In genomic region chr12:8920996-8921393, GRCm38 (mm10) we compare ENCODE assay signal across 9 mouse cellular contexts. TPM values are rescaled to one million over a fixed set of nuclear protein-coding genes. Genes with fewer than 3 reads are reported as not detected.
A peak's percentile ranks its signal among the peaks of the same experiment; 100 is the strongest.
DNase-seq lines count a peak whose midpoint lies in the region; ATAC-seq and TF ChIP-seq lines count a peak whose summit lies in the region.
"Had no signal": no experiment of that assay in that cellular context is flagged by ENCODE, and none has a peak within 500 bp of the region (broad histone marks: within the 10 kb centered on the region; RNA-seq: fewer than 3 reads in every experiment).

No protein-coding gene starts in this region.

- no peak for ATAC-seq in heart, embryonic 12.5 days (ENCODE audit: insufficient number of reproducible peaks, low FRiP score)
- ATAC-seq in forebrain, embryonic 16.5 days: no peak

- H3K27me3 ChIP-seq in heart, embryonic 12.5 days (replicated peaks): no peaks in the 10 kb centered on the region
- no peaks in the 10 kb centered on the region for H3K27me3 ChIP-seq in ES-Bruce4 (ENCODE audit: control insufficient read depth, insufficient read depth, low read length, poor library complexity, severe bottlenecking)
- H3K27me3 ChIP-seq in forebrain, embryonic 16.5 days (replicated peaks; ENCODE audit: control insufficient read depth, insufficient read depth, low read length): no peaks in the 10 kb centered on the region

- WGBS in heart, embryonic 12.5 days: 42% methylated on average over 1 of the region's 1 CpGs
- 24% methylated on average over 1 of the region's 1 CpGs for WGBS in forebrain, embryonic 16.5 days
- 14% methylated on average over 1 of the region's 1 CpGs for WGBS in macrophage (ENCODE audit: missing documents)

- peak overlapping the region; percentile 95 for H3K4me2 ChIP-seq in heart, embryonic 12.5 days
- H3K4me2 ChIP-seq in forebrain, embryonic 16.5 days (ENCODE audit: low read length): peak overlapping the region; percentile 74

- no peak for TF ChIP-seq EP300 in ES-Bruce4 (IDR thresholded peaks at IDR 0.05; ENCODE audit: insufficient read depth, low read depth, low read length)

- no peak for DNase-seq in heart, adult 11 months
- DNase-seq in right cerebral cortex, adult 2 months (ENCODE audit: low spot score in 2 of 2): no peak
- no peak for DNase-seq in layer of hippocampus, postnatal 36 days
- no peak for DNase-seq in c-Kit-positive CD71-positive TER-119-positive erythroid progenitor cells, embryonic 14.5 days (ENCODE audit: low spot score)

- H3K4me1 ChIP-seq in heart, embryonic 12.5 days (replicated peaks): peaks cover 36% of the 10 kb centered on the region
- peaks cover 1% of the 10 kb centered on the region for H3K4me1 ChIP-seq in ES-Bruce4 (ENCODE audit: control insufficient read depth, insufficient read depth, low read length)
- peaks cover 34% of the 10 kb centered on the region for H3K4me1 ChIP-seq in forebrain, embryonic 16.5 days (replicated peaks; ENCODE audit: control insufficient read depth, insufficient read depth, low read length)

- no peaks in the 10 kb centered on the region for H3K9me3 ChIP-seq in heart, embryonic 12.5 days (replicated peaks)
- no peaks in the 10 kb centered on the region for H3K9me3 ChIP-seq in ES-Bruce4 (replicated peaks; ENCODE audit: control insufficient read depth, insufficient read depth, low read length, poor library complexity, severe bottlenecking)
- H3K9me3 ChIP-seq in forebrain, embryonic 16.5 days (ENCODE audit: control insufficient read depth, low read length): no peaks in the 10 kb centered on the region

- H3K4me3 ChIP-seq in heart, embryonic 12.5 days: peak overlapping the region; percentile 75
- H3K4me3 ChIP-seq in ES-Bruce4 (ENCODE audit: low read depth, low read length) (no peak overlapping the region), macrophage (ENCODE audit: inconsistent target) (peak overlapping the region; percentile 92)
- peak overlapping the region; percentile 81 for H3K4me3 ChIP-seq in forebrain, embryonic 16.5 days (replicated peaks; ENCODE audit: low read length)

- peaks cover 34% of the 10 kb centered on the region for H3K79me2 ChIP-seq in macrophage (ENCODE audit: inconsistent target)

- TF ChIP-seq POLR2A in ES-Bruce4 (IDR thresholded peaks at IDR 0.05; ENCODE audit: insufficient read depth, low read length): no peak

- H3K36me3 ChIP-seq in heart, embryonic 12.5 days: peaks cover 6% of the 10 kb centered on the region
- H3K36me3 ChIP-seq in ES-Bruce4 (ENCODE audit: control insufficient read depth, insufficient read depth, low read length, poor library complexity, severe bottlenecking): peaks cover 13% of the 10 kb centered on the region
- H3K36me3 ChIP-seq in forebrain, embryonic 16.5 days (ENCODE audit: control insufficient read depth, insufficient read depth): no peaks in the 10 kb centered on the region
- peaks cover 4% of the 10 kb centered on the region; the same call in 1 of the 2 replicates for H3K36me3 ChIP-seq in macrophage (ENCODE audit: inconsistent target)

- no peak for TF ChIP-seq CTCF in ES-Bruce4 (IDR thresholded peaks at IDR 0.05; ENCODE audit: low read depth, low read length)

- peak overlapping the region; percentile 96 for H3K27ac ChIP-seq in heart, embryonic 12.5 days (ENCODE audit: poor library complexity, severe bottlenecking)
- peak overlapping the region; percentile 36 for H3K27ac ChIP-seq in ES-Bruce4 (ENCODE audit: insufficient read depth, low read length)
- peak overlapping the region; percentile 99 for H3K27ac ChIP-seq in forebrain, embryonic 16.5 days (ENCODE audit: low read length)
- H3K27ac ChIP-seq in macrophage: peak overlapping the region; percentile 96

- peak overlapping the region; percentile 73; the same call in 1 of the 2 replicates for H3K9ac ChIP-seq in heart, embryonic 12.5 days
- H3K9ac ChIP-seq in ES-Bruce4 (ENCODE audit: low read depth, poor library complexity, severe bottlenecking): peak overlapping the region; percentile 85
- H3K9ac ChIP-seq in forebrain, embryonic 16.5 days (replicated peaks; ENCODE audit: low read depth, low read length): peak overlapping the region; percentile 75

RNA-seq across cellular contexts. Expression of gene Laptm4a, which starts 0.5 kb away (rescaled TPM):
- polyA plus RNA-seq in heart, embryonic 12.5 days (2016; fragmentation: Nextera tagmentation; extraction: Ambion mirVana): 295 and 302 TPM in 2 replicates
- polyA plus RNA-seq in ES-Bruce4 (2011; ENCODE audit: insufficient read depth, insufficient read length, low read depth, missing spikeins): 347 and 371 TPM in 2 replicates
- polyA plus RNA-seq in forebrain, embryonic 16.5 days (2015; fragmentation: Nextera tagmentation; extraction: Ambion mirVana): 280 and 300 TPM in 2 replicates
- 100 to 1,000 TPM in 4 of 26 experiments, 10 to 100 TPM in 22; 42.5 to 160 (median 85.9) TPM for total RNA-seq in macrophage (2018; cell fraction: chromatin; rRNA removed)
- total RNA-seq in macrophage (2018; cell fraction: cytosol; rRNA removed): 100 to 1,000 TPM; 277 to 410 (median 349) TPM
- 100 to 1,000 TPM; 162 to 341 (median 212) TPM for total RNA-seq in macrophage (2018; cell fraction: nucleus; rRNA removed)
- polyA plus RNA-seq in macrophage (2018): 297 to 494 TPM (median 475 TPM) in 3 replicates
- 100 to 1,000 TPM; 211 to 225 TPM for total RNA-seq in layer of hippocampus, postnatal 36 days (2021)

RNA-seq across cellular contexts. Expression of gene Matn3, which starts 26.7 kb away (rescaled TPM):
- polyA plus RNA-seq in heart, embryonic 12.5 days (2016; fragmentation: Nextera tagmentation; extraction: Ambion mirVana): 0.77 and 0.78 TPM in 2 replicates
- polyA plus RNA-seq in ES-Bruce4 (2011; ENCODE audit: insufficient read depth, insufficient read length, low read depth, missing spikeins): 6.1 and 6.6 TPM in 2 replicates
- polyA plus RNA-seq in forebrain, embryonic 16.5 days (2015; fragmentation: Nextera tagmentation; extraction: Ambion mirVana): 0.15 and 1.1 TPM in 2 replicates
- not detected for total RNA-seq in macrophage (2018; cell fraction: chromatin; rRNA removed)
- not detected for total RNA-seq in macrophage (2018; cell fraction: cytosol; rRNA removed)
- not detected for total RNA-seq in macrophage (2018; cell fraction: nucleus; rRNA removed)
- not detected in 3 replicates for polyA plus RNA-seq in macrophage (2018)
- not detected for total RNA-seq in layer of hippocampus, postnatal 36 days (2021)
- total RNA-seq: left cerebral cortex, postnatal 36 days had no signal

RNA-seq across cellular contexts. Expression of gene Wdr35, which starts 52.7 kb away (rescaled TPM):
- polyA plus RNA-seq in heart, embryonic 12.5 days (2016; fragmentation: Nextera tagmentation; extraction: Ambion mirVana): 14.6 and 15.6 TPM in 2 replicates
- polyA plus RNA-seq in ES-Bruce4 (2011; ENCODE audit: insufficient read depth, insufficient read length, low read depth, missing spikeins): 69.6 and 72.4 TPM in 2 replicates
- polyA plus RNA-seq in forebrain, embryonic 16.5 days (2015; fragmentation: Nextera tagmentation; extraction: Ambion mirVana): 25.5 and 28.6 TPM in 2 replicates
- 10 to 100 TPM in 1 of 26 experiments, 1 to 10 TPM in 24, under 1 TPM in 1; 0.92 to 11.0 (median 6.7) TPM for total RNA-seq in macrophage (2018; cell fraction: chromatin; rRNA removed)
- total RNA-seq in macrophage (2018; cell fraction: cytosol; rRNA removed): 1 to 10 TPM in 22 of 26 experiments, under 1 TPM in 4; 0.89 to 2.2 (median 1.3) TPM
- 1 to 10 TPM in 23 of 26 experiments, under 1 TPM in 3; 0.82 to 7.4 (median 2.6) TPM for total RNA-seq in macrophage (2018; cell fraction: nucleus; rRNA removed)
- 0.49 to 1.4 TPM (median 1.3 TPM) in 3 replicates for polyA plus RNA-seq in macrophage (2018)
- 10 to 100 TPM; 43.8 to 44.5 TPM for total RNA-seq in layer of hippocampus, postnatal 36 days (2021)

Comparison
In these comparisons a context has a peak if more than half of its experiments do, and no peak if none do; other contexts are left out.
1. H3K27ac ChIP-seq: peak in every context shown above with its lines; median percentile 99 in forebrain, embryonic 16.5 days; 96 in heart, embryonic 12.5 days; 96 in macrophage; 36 in ES-Bruce4.